Mouse (Mus musculus) frontal cortex, postnatal 14 days (tissue): ENCODE data around the gene Vegfa.
"Not testable (repeated sequence)": the region's sequence is repeated elsewhere in the genome, so short reads cannot be mapped to it uniquely, and the experiment has no call there.

Experiments used
- DNase-seq, 2 experiments: peaks; one replicate each; pipeline ENCODE4 v3.0.0; 2022; ENCODE audit warnings: low spot score in 2 of 2

Vegfa gene

GRCm38 (mm10) chr17:45999366-45999940 is 32.7 kb downstream of the Vegfa start:
- DNase-seq: no peak

GRCm38 (mm10) chr17:45998363-45998762 is 33.8 kb downstream of the Vegfa start:
- DNase-seq: no peak

- DNase-seq: no peak
Observed at GRCm38 (mm10) chr17:45996921-45997444, 35.2 kb downstream of the Vegfa start.

GRCm38 (mm10) chr17:45994281-45994817 is 37.8 kb downstream of the Vegfa start:
- no peak for DNase-seq

GRCm38 (mm10) chr17:45986915-45987314 is 45.3 kb downstream of the Vegfa start:
- DNase-seq: no peak

- no peak for DNase-seq
Observed at GRCm38 (mm10) chr17:45986374-45986773, 45.8 kb downstream of the Vegfa start.

- DNase-seq: not testable (repeated sequence)
Observed at GRCm38 (mm10) chr17:45983185-45983584, 49.0 kb downstream of the Vegfa start.

- no peak for DNase-seq
Observed at GRCm38 (mm10) chr17:45981841-45982240, 50.3 kb downstream of the Vegfa start.

GRCm38 (mm10) chr17:45979025-45979805 is 53.0 kb downstream of the Vegfa start:
- DNase-seq: no peak

GRCm38 (mm10) chr17:45974461-45974860 is 57.7 kb downstream of the Vegfa start:
- no peak for DNase-seq

GRCm38 (mm10) chr17:45973214-45973613 is 59.0 kb downstream of the Vegfa start:
- DNase-seq: no peak

- DNase-seq: no peak
Observed at GRCm38 (mm10) chr17:45972405-45972804, 59.8 kb downstream of the Vegfa start.

GRCm38 (mm10) chr17:45971800-45972199 is 60.4 kb downstream of the Vegfa start:
- no peak for DNase-seq

GRCm38 (mm10) chr17:45970741-45971550 is 61.2 kb downstream of the Vegfa start:
- no peak for DNase-seq

GRCm38 (mm10) chr17:45969596-45969995 is 62.6 kb downstream of the Vegfa start:
- DNase-seq: no peak

- no peak for DNase-seq
Observed at GRCm38 (mm10) chr17:45968341-45968740, 63.8 kb downstream of the Vegfa start.
